Mouse (Mus musculus) MEL (cell line): ENCODE data around the gene Prrg3. TPM values are rescaled to one million over a fixed set of nuclear protein-coding genes. Genes with fewer than 3 reads are reported as not detected.

ENCODE experiments used
- DNase-seq: peaks from one replicate; pipeline ENCODE4 v3.0.0; 2011; ENCODE audit warnings: low read depth, low spot score
- H3K27ac ChIP-seq: 2 replicates; pipeline ENCODE4 v1.5.1; 2012; ENCODE audit warnings: low read depth, mild to moderate bottlenecking, control low read depth, low read length, moderate library complexity; ENCODE audit not compliant: control insufficient read depth
- H3K27me3 ChIP-seq, 2 experiments: fragments of 150-350 bp in 1 of 2; sonication (generic) in 1 of 2; 2 replicates each; pipeline ENCODE4 v1.6.1; 2012; ENCODE audit warnings: low read length in 2 of 2, mild to moderate bottlenecking in 2 of 2, improper control_type of control experiment in 1 of 2, moderate library complexity in 1 of 2; ENCODE audit not compliant: insufficient read depth in 2 of 2, control insufficient read depth in 1 of 2
- H3K36me3 ChIP-seq, 2 experiments: 2 replicates each; pipeline ENCODE4 v1.6.1; 2012 to 2014; ENCODE audit warnings: low read length in 2 of 2, improper control_type of control experiment in 1 of 2, inconsistent platforms in 1 of 2, mild to moderate bottlenecking in 1 of 2; ENCODE audit not compliant: insufficient read depth in 2 of 2, control insufficient read depth in 1 of 2
- H3K4me1 ChIP-seq, 2 experiments: fragments of 150-350 bp in 1 of 2; sonication (generic) in 1 of 2; 2 replicates each; pipeline ENCODE4 v1.6.1; 2012; ENCODE audit warnings: low read length in 2 of 2, improper control_type of control experiment in 1 of 2, mild to moderate bottlenecking in 1 of 2; ENCODE audit not compliant: insufficient read depth in 2 of 2, control insufficient read depth in 1 of 2
- H3K4me3 ChIP-seq, 2 experiments: fragments of 150-350 bp in 1 of 2; sonication (generic) in 1 of 2; 2 replicates each; pipeline ENCODE4 v1.5.1; 2012; ENCODE audit warnings: low read depth in 2 of 2, low read length in 2 of 2, mild to moderate bottlenecking in 2 of 2, moderate library complexity in 2 of 2, control low read depth in 1 of 2, improper control_type of control experiment in 1 of 2; ENCODE audit not compliant: control insufficient read depth in 1 of 2, insufficient read depth in 1 of 2
- H3K79me2 ChIP-seq: 2 replicates; pipeline ENCODE4 v1.6.1; 2012; ENCODE audit warnings: mild to moderate bottlenecking, low read length, moderate library complexity; ENCODE audit not compliant: control insufficient read depth, poor library complexity, insufficient read depth
- H3K9ac ChIP-seq: 2 replicates; pipeline ENCODE4 v1.6.1; 2012; ENCODE audit warnings: low read depth, mild to moderate bottlenecking, control low read depth, low read length, moderate library complexity; ENCODE audit not compliant: control insufficient read depth, poor library complexity, severe bottlenecking
- H3K9me3 ChIP-seq: fragments of 150-350 bp; sonication (generic); replicated peaks from 2 replicates; pipeline ENCODE4 v1.6.1; 2012; ENCODE audit warnings: mild to moderate bottlenecking, low read length, improper control_type of control experiment, moderate library complexity; ENCODE audit not compliant: insufficient read depth
- BHLHE40 ChIP-seq: IDR thresholded peaks from 2 replicates; pipeline ENCODE4 v1.6.1; 2012; ENCODE audit warnings: low read depth, mild to moderate bottlenecking, inconsistent platforms, low read length, improper control_type of control experiment, borderline replicate concordance
- CHD2 ChIP-seq: IDR thresholded peaks from 2 replicates; pipeline ENCODE4 v1.6.1; 2011; ENCODE audit warnings: low read length, improper control_type of control experiment
- CTCF ChIP-seq, 3 experiments: IDR thresholded peaks in 2 of 3; conservative IDR thresholded peaks in 1 of 3; 2 replicates each; pipeline ENCODE4 v1.5.1; 2011 to 2012; ENCODE audit warnings: low read length in 3 of 3, low read depth in 2 of 3, mild to moderate bottlenecking in 2 of 3, improper control_type of control experiment in 1 of 3, inconsistent platforms in 1 of 3, mixed read lengths in 1 of 3, moderate library complexity in 1 of 3; ENCODE audit not compliant: control insufficient read depth in 1 of 3, insufficient read depth in 1 of 3, poor library complexity in 1 of 3, severe bottlenecking in 1 of 3
- ELF1 ChIP-seq: IDR thresholded peaks from 2 replicates; pipeline ENCODE4 v1.6.1; 2014; ENCODE audit warnings: low read depth, mild to moderate bottlenecking, inconsistent platforms, low read length, improper control_type of control experiment, moderate library complexity
- EP300 ChIP-seq, 2 experiments: IDR thresholded peaks; 2 replicates each; pipeline ENCODE4 v1.6.1; 2011; ENCODE audit warnings: improper control_type of control experiment in 2 of 2, low read length in 2 of 2, low read depth in 1 of 2, mild to moderate bottlenecking in 1 of 2
- ETS1 ChIP-seq: IDR thresholded peaks from 2 replicates; pipeline ENCODE4 v1.6.1; 2012; ENCODE audit warnings: low read depth, mild to moderate bottlenecking, inconsistent platforms, low read length, improper control_type of control experiment, moderate library complexity
- GABPA ChIP-seq: IDR thresholded peaks from 2 replicates; pipeline ENCODE4 v1.6.1; 2012; ENCODE audit warnings: low read depth, mild to moderate bottlenecking, inconsistent platforms, low read length, improper control_type of control experiment, moderate library complexity
- HCFC1 ChIP-seq: IDR thresholded peaks from 2 replicates; pipeline ENCODE4 v1.6.1; 2012; ENCODE audit warnings: low read depth, mild to moderate bottlenecking, inconsistent platforms, low read length, improper control_type of control experiment, moderate library complexity
- JUND ChIP-seq: IDR thresholded peaks from 2 replicates; pipeline ENCODE4 v1.6.1; 2011; ENCODE audit warnings: low read depth, mild to moderate bottlenecking, improper control_type of control experiment, low read length
- KAT2A ChIP-seq: conservative IDR thresholded peaks from 2 replicates; pipeline ENCODE4 v1.6.1; 2012; ENCODE audit warnings: low read depth, low read length, improper control_type of control experiment, inconsistent platforms
- MAFK ChIP-seq: IDR thresholded peaks from 2 replicates; pipeline ENCODE4 v1.6.1; 2011; ENCODE audit warnings: low read depth, mild to moderate bottlenecking, low read length, improper control_type of control experiment, borderline replicate concordance
- MAX ChIP-seq: IDR thresholded peaks from 2 replicates; pipeline ENCODE4 v1.6.1; 2011; ENCODE audit warnings: low read length, improper control_type of control experiment
- MEF2A ChIP-seq: IDR thresholded peaks from 2 replicates; pipeline ENCODE4 v1.6.1; 2014; ENCODE audit warnings: low read depth, mild to moderate bottlenecking, inconsistent platforms, low read length, improper control_type of control experiment; ENCODE audit not compliant: poor library complexity, insufficient replicate concordance, severe bottlenecking; ENCODE audit errors: extremely low read depth
- MXI1 ChIP-seq: IDR thresholded peaks from 2 replicates; pipeline ENCODE4 v1.6.1; 2011; ENCODE audit warnings: mild to moderate bottlenecking, low read depth, low read length, improper control_type of control experiment
- MYB ChIP-seq: IDR thresholded peaks from 2 replicates; pipeline ENCODE4 v1.6.1; 2011; ENCODE audit warnings: mild to moderate bottlenecking, low read depth, low read length, improper control_type of control experiment
- NELFE ChIP-seq: IDR thresholded peaks from 2 replicates; pipeline ENCODE4 v1.6.1; 2011; ENCODE audit warnings: low read depth, low read length, improper control_type of control experiment
- POLR2A ChIP-seq, 2 experiments: IDR thresholded peaks; 2 replicates each; pipeline ENCODE4 v1.6.1; 2011 to 2012; ENCODE audit warnings: low read length in 2 of 2, mild to moderate bottlenecking in 2 of 2, control low read depth in 1 of 2, improper control_type of control experiment in 1 of 2, low read depth in 1 of 2, moderate library complexity in 1 of 2; ENCODE audit not compliant: control insufficient read depth in 1 of 2, insufficient read depth in 1 of 2, poor library complexity in 1 of 2
- POLR2AphosphoS2 ChIP-seq: IDR thresholded peaks from 2 replicates; pipeline ENCODE4 v1.6.1; 2011; ENCODE audit warnings: low read length, improper control_type of control experiment
- POLR2AphosphoS5 ChIP-seq: IDR thresholded peaks from 2 replicates; pipeline ENCODE4 v1.6.1; 2012; ENCODE audit warnings: low read depth, borderline replicate concordance, mild to moderate bottlenecking, inconsistent platforms, low read length, moderate library complexity, mixed read lengths
- RCOR1 ChIP-seq: IDR thresholded peaks from 2 replicates; pipeline ENCODE4 v1.6.1; 2012; ENCODE audit warnings: low read depth, mild to moderate bottlenecking, inconsistent platforms, low read length, improper control_type of control experiment
- SIN3A ChIP-seq: IDR thresholded peaks from 2 replicates; pipeline ENCODE4 v1.6.1; 2012; ENCODE audit warnings: low read length, improper control_type of control experiment, inconsistent platforms
- TAL1 ChIP-seq: IDR thresholded peaks from 2 replicates; pipeline ENCODE4 v1.6.1; 2012; ENCODE audit warnings: mild to moderate bottlenecking, inconsistent platforms, low read length, moderate library complexity, mixed read lengths
- TBP ChIP-seq: IDR thresholded peaks from 2 replicates; pipeline ENCODE4 v1.8.0; 2011; ENCODE audit warnings: low read depth, low read length, improper control_type of control experiment
- UBTF ChIP-seq: IDR thresholded peaks from 2 replicates; pipeline ENCODE4 v1.6.1; 2012; ENCODE audit warnings: low read depth, mild to moderate bottlenecking, inconsistent platforms, low read length, improper control_type of control experiment, moderate library complexity, borderline replicate concordance; ENCODE audit not compliant: insufficient read depth
- USF2 ChIP-seq, 2 experiments: IDR thresholded peaks; 2 replicates each; pipeline ENCODE4 v1.6.1; 2011 to 2012; ENCODE audit warnings: improper control_type of control experiment in 2 of 2, low read length in 2 of 2, borderline replicate concordance in 1 of 2, inconsistent platforms in 1 of 2, low read depth in 1 of 2, mild to moderate bottlenecking in 1 of 2; ENCODE audit not compliant: insufficient read depth in 1 of 2
- ZC3H11A ChIP-seq: IDR thresholded peaks from 2 replicates; pipeline ENCODE4 v1.6.1; 2012; ENCODE audit warnings: low read depth, mild to moderate bottlenecking, inconsistent platforms, low read length, improper control_type of control experiment
- ZNF384 ChIP-seq: IDR thresholded peaks from 2 replicates; pipeline ENCODE4 v1.6.1; 2012; ENCODE audit warnings: low read depth, mild to moderate bottlenecking, inconsistent platforms, low read length, improper control_type of control experiment
- polyA plus RNA-seq, 2 experiments: library from polyadenylated mRNA; stranded (reverse) in 1 of 2; unstranded in 1 of 2; fragments of >175 nt in 1 of 2; fragments of >200 nt in 1 of 2; gene quantifications; 2 replicates each; pipeline versions ENCODE4 v1.2.1 to v1.2.4; 2012; ENCODE audit warnings: low replicate concordance in 2 of 2, low read depth in 1 of 2; ENCODE audit not compliant: insufficient read length in 2 of 2, insufficient read depth in 1 of 2, missing spikeins in 1 of 2
- total RNA-seq: library from RNA; depleted of rRNA; stranded (reverse); fragments of 300-350 nt; gene quantifications from 2 replicates; pipeline ENCODE4 v1.2.3, GENCODE M21; 2012

The Prrg3 gene
- total and polyA plus RNA-seq, 3 experiments, result not detected

GRCm38 (mm10) chrX:71980443-71980842, 18.0 kb downstream of the Prrg3 start:
- Histone ChIP-seq H3K27ac (no peak overlapping the region), H3K4me3 (no peak overlapping the region), H3K79me2 (no peaks in the 10 kb centered on the region), H3K9ac (no peak overlapping the region), H3K36me3 (no peaks in the 10 kb centered on the region), H3K4me1 (no peaks in the 10 kb centered on the region), H3K27me3 (no peaks in the 10 kb centered on the region), H3K9me3 (no peaks in the 10 kb centered on the region)
- DNase-seq, result no peak
- TF ChIP-seq MEF2A, result no peak
- TF ChIP-seq TAL1, result no peak
- TF ChIP-seq UBTF, result no peak
- no peak for TF ChIP-seq MAX
- TF ChIP-seq MYB, result no peak
- TF ChIP-seq KAT2A, result no peak
- no peak for TF ChIP-seq BHLHE40
- TF ChIP-seq NELFE, result no peak
- TF ChIP-seq ZNF384, result no peak
- no peak for TF ChIP-seq MAFK
- TF ChIP-seq POLR2AphosphoS2, result no peak
- no peak for TF ChIP-seq JUND
- no peak for TF ChIP-seq ZC3H11A
- no peak for TF ChIP-seq CTCF (IDR thresholded peaks at IDR 0.05 in 2 of 3, conservative IDR thresholded peaks at IDR 0.05 in 1 of 3; ENCODE audit: control insufficient read depth in 1 of 3, insufficient read depth in 1 of 3, low read depth in 2 of 3, low read length in 3 of 3, poor library complexity in 1 of 3, severe bottlenecking in 1 of 3)
- TF ChIP-seq RCOR1, result no peak

GRCm38 (mm10) chrX:71981322-71981721, 18.9 kb downstream of the Prrg3 start:
- H3K79me2 ChIP-seq, result no peaks in the 10 kb centered on the region
- H3K9ac ChIP-seq, result no peak overlapping the region
- H3K27ac ChIP-seq, result no peak overlapping the region
- H3K4me1 ChIP-seq, result no peaks in the 10 kb centered on the region
- no peaks in the 10 kb centered on the region for H3K27me3 ChIP-seq
- no peaks in the 10 kb centered on the region for H3K9me3 ChIP-seq
- no peaks in the 10 kb centered on the region for H3K36me3 ChIP-seq
- no peak for DNase-seq
- TF ChIP-seq TBP (no peak), EP300 (IDR thresholded peaks at IDR 0.05; ENCODE audit: low read depth in 1 of 2, low read length in 2 of 2) (no peak), USF2 (IDR thresholded peaks at IDR 0.05; ENCODE audit: borderline replicate concordance in 1 of 2, insufficient read depth in 1 of 2, low read depth in 1 of 2, low read length in 2 of 2) (no peak), MXI1 (no peak), SIN3A (no peak), ETS1 (no peak), MAX (no peak), POLR2A (IDR thresholded peaks at IDR 0.05; ENCODE audit: control insufficient read depth in 1 of 2, insufficient read depth in 1 of 2, low read depth in 1 of 2, low read length in 2 of 2, poor library complexity in 1 of 2) (no peak), CHD2 (no peak), ELF1 (no peak), MAFK (no peak), GABPA (no peak), HCFC1 (no peak), BHLHE40 (no peak), CTCF (IDR thresholded peaks at IDR 0.05 in 2 of 3, conservative IDR thresholded peaks at IDR 0.05 in 1 of 3; ENCODE audit: control insufficient read depth in 1 of 3, insufficient read depth in 1 of 3, low read depth in 2 of 3, low read length in 3 of 3, poor library complexity in 1 of 3, severe bottlenecking in 1 of 3) (no peak), POLR2AphosphoS5 (no peak), MYB (no peak), RCOR1 (no peak), UBTF (no peak)
- no peak overlapping the region for H3K4me3 ChIP-seq
